Mouse (Mus musculus): ENCODE measurements around the gene Gm20388.

GRCm38 (mm10) chr8:123766516-123766915, 3855.9 kb downstream of the Gm20388 start:
- TF ChIP-seq CTCF (conservative IDR thresholded peaks at IDR 0.05; ENCODE audit: insufficient read depth, insufficient read length, low read depth, low read length) = no peak
- no peak for TF ChIP-seq POLR2A (IDR thresholded peaks at IDR 0.05; ENCODE audit: low read depth, low read length)

All from kidney, adult 2 months (tissue).